26 mouse cellular contexts compared by ENCODE assay signal in genomic region chr1:99495852-99496251, GRCm38 (mm10).
"Had no signal": no experiment of that assay in that cellular context is flagged by ENCODE, and none has a peak within 500 bp of the region (broad histone marks: within the 10 kb centered on the region; RNA-seq: fewer than 3 reads in every experiment).

No protein-coding gene starts in this region.

- H3K4me2 ChIP-seq: heart, embryonic 12.5 days; hindbrain, embryonic 12.5 days; hindbrain, embryonic 14.5 days; intestine, embryonic 15.5 days; kidney, embryonic 15.5 days; limb, embryonic 13.5 days; limb, embryonic 15.5 days had no signal

- H3K4me3 ChIP-seq: gastrocnemius, adult 2 months; heart, embryonic 10.5 days; heart, embryonic 12.5 days; hindbrain, embryonic 10.5 days; hindbrain, embryonic 12.5 days; intestine, embryonic 15.5 days; kidney, embryonic 15.5 days; limb, embryonic 13.5 days; limb, embryonic 15.5 days had no signal

- ATAC-seq: hindbrain, embryonic 16.5 days; inflammation-experienced regulatory T-cells, adult 6 months; intestine, embryonic 15.5 days; intestine, postnatal 0 days had no signal

- H3K9ac ChIP-seq: heart, embryonic 12.5 days; hindbrain, embryonic 12.5 days; hindbrain, embryonic 14.5 days; intestine, embryonic 15.5 days; kidney, embryonic 15.5 days; limb, embryonic 13.5 days; limb, embryonic 15.5 days had no signal

- H3K27ac ChIP-seq: gastrocnemius, adult 2 months; heart, embryonic 10.5 days; hindbrain, embryonic 10.5 days; hindbrain, embryonic 12.5 days; hindbrain, embryonic 14.5 days; intestine, embryonic 15.5 days; kidney, embryonic 15.5 days; kidney, postnatal 0 days; limb, embryonic 13.5 days; limb, embryonic 15.5 days had no signal

- H3K36me3 ChIP-seq: heart, embryonic 10.5 days; heart, embryonic 12.5 days; hindbrain, embryonic 10.5 days; hindbrain, embryonic 12.5 days; intestine, embryonic 15.5 days; kidney, embryonic 15.5 days; limb, embryonic 13.5 days; limb, embryonic 15.5 days had no signal

- H3K4me1 ChIP-seq: heart, embryonic 10.5 days; heart, embryonic 12.5 days; hindbrain, embryonic 10.5 days; hindbrain, embryonic 12.5 days; intestine, embryonic 15.5 days; kidney, embryonic 15.5 days; limb, embryonic 13.5 days; limb, embryonic 15.5 days had no signal

- H3K27me3 ChIP-seq: heart, embryonic 12.5 days; hindbrain, embryonic 12.5 days; intestine, embryonic 15.5 days; kidney, embryonic 15.5 days; limb, embryonic 13.5 days; limb, embryonic 15.5 days had no signal

- DNase-seq: gastrocnemius, adult 2 months; gastrocnemius, postnatal 10 days; gastrocnemius, postnatal 25 days; heart, adult 18-20 months; heart, postnatal 10 days; heart, postnatal 4 days; kidney, adult 2 months; kidney, adult 9 months; kidney, postnatal 14 days; kidney, postnatal 36 days; layer of hippocampus, adult 9-11 months; layer of hippocampus, postnatal 36 days; left cerebral cortex, postnatal 4 days had no signal

- H3K9me3 ChIP-seq: heart, embryonic 10.5 days; heart, embryonic 12.5 days; hindbrain, embryonic 10.5 days; hindbrain, embryonic 12.5 days; intestine, embryonic 15.5 days; kidney, embryonic 15.5 days; limb, embryonic 13.5 days; limb, embryonic 15.5 days had no signal
